Mouse (Mus musculus) midbrain, embryonic 14.5 days (tissue): Measurements from ENCODE around the gene Aff3. TPM values are rescaled to one million over a fixed set of nuclear protein-coding genes. Genes with fewer than 3 reads are reported as not detected.

Experiments used
- ATAC-seq: fragments of 200-750 bp; cut with Nextera tagmentation; 2 replicates; pipeline ENCODE4 v1.8.0; 2017; ENCODE audit warnings: moderate number of reproducible peaks, moderate library complexity; ENCODE audit not compliant: low FRiP score, low TSS enrichment
- DNase-seq: peaks from one replicate; pipeline ENCODE4 v3.0.0-alpha.2; 2015
- H3K27ac ChIP-seq: fragments of 300-500 bp; sonication (generic); replicated peaks from 2 replicates; pipeline ENCODE4 v1.5.1; 2014; ENCODE audit warnings: mild to moderate bottlenecking, low read depth, low read length, moderate library complexity
- H3K27me3 ChIP-seq: fragments of 300-500 bp; sonication (generic); 2 replicates; pipeline ENCODE4 v1.6.1; 2014; ENCODE audit warnings: low read length, control low read depth, mixed read lengths; ENCODE audit not compliant: control insufficient read depth, insufficient read depth
- H3K36me3 ChIP-seq: fragments of 300-500 bp; sonication (generic); 2 replicates; pipeline ENCODE4 v1.6.1; 2014; ENCODE audit warnings: low read length, control low read depth; ENCODE audit not compliant: control insufficient read depth, insufficient read depth
- H3K4me1 ChIP-seq: fragments of 300-500 bp; sonication (generic); 2 replicates; pipeline ENCODE4 v1.6.1; 2014; ENCODE audit warnings: mild to moderate bottlenecking, antibody characterized with exemption, low read length, control low read depth; ENCODE audit not compliant: control insufficient read depth, insufficient read depth
- H3K4me2 ChIP-seq: fragments of 300-500 bp; sonication (generic); 2 replicates; pipeline ENCODE4 v1.6.1; 2014; ENCODE audit warnings: mild to moderate bottlenecking, low read length, moderate library complexity
- H3K4me3 ChIP-seq: fragments of 300-500 bp; sonication (generic); replicated peaks from 2 replicates; pipeline ENCODE4 v1.5.1; 2014; ENCODE audit warnings: low read depth, low read length
- H3K9ac ChIP-seq: fragments of 300-500 bp; sonication (generic); replicated peaks from 2 replicates; pipeline ENCODE4 v1.6.1; 2014; ENCODE audit warnings: mild to moderate bottlenecking, low read length, moderate library complexity
- H3K9me3 ChIP-seq: fragments of 300-500 bp; sonication (generic); 2 replicates; pipeline ENCODE4 v1.6.1; 2016; ENCODE audit warnings: low read length, control low read depth, mixed read lengths; ENCODE audit not compliant: control insufficient read depth
- WGBS: fragments of 180-500 bp; shearing (Covaris S2); extraction: QIAGEN DNeasy Blood & Tissue Kit; methylation state at CpG from one replicate; pipeline ENCODE4 v1.1.7; 2014; 5-methylcytosine and 5-hydroxymethylcytosine counted together
- polyA plus RNA-seq: library from polyadenylated mRNA; unstranded; fragments of >200 nt; fragmentation: Nextera tagmentation; extraction: Ambion mirVana; gene quantifications from 2 replicates; pipeline ENCODE4 v1.2.1, GENCODE M21; 2014

The Aff3 gene
- polyA plus RNA-seq, 1 experiment from 2014 or later: 20.3 TPM

DNA sequence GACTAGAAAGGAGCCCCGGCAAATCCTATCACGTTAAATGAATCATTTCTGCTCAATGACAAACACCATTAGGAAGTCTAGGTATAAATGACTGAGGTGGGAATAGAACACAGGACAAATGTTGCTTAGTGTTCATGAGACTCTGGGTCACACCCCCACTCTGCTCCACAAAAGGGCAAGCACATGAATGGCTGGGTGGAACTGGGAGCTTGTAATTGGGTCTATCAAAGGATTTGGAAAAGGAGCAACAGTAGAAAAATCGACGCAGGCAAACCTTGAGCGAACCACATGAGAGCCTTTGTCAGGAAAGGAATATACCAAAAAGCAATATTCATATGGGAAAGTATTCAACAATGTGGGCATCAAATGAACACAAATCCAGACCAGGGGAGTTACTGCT, 21.0 kb upstream of the Aff3 start:
- DNase-seq: no peak
- no peak overlapping the region for H3K4me3 ChIP-seq
- H3K4me2 ChIP-seq: no peak overlapping the region
- H3K4me1 ChIP-seq: no peaks in the 10 kb centered on the region
- no peak overlapping the region for H3K27ac ChIP-seq
- H3K9me3 ChIP-seq: no peaks in the 10 kb centered on the region
- no peaks in the 10 kb centered on the region for H3K36me3 ChIP-seq
- WGBS: 94% methylated on average over 5 of the region's 5 CpGs
- H3K9ac ChIP-seq: no peak overlapping the region
- no peak for ATAC-seq
- H3K27me3 ChIP-seq: no peaks in the 10 kb centered on the region

DNA sequence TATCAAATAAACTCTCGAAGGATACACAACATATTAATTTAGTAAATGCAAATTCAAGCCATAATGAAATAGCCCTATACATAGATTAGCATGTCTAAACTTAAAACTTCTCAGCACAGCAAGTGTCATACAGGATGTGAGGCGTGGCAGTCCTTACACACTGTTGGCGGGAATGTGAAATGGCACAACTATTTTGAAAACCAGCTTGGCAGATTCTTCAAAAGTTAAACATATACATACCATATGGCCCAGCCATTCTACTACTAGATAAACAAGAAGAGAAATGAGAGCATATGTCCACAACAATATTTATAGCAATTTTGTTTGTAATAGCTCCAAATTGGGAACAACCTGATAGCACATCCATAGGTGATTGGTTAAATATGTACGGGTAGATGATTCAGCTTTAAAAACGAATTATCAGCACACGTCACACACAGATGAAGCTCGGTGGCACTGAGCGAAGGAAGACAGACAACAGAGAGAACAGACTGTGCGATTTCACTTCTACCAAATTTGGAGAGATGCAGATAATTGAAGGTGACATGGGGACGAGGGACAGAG, 18.5 kb upstream of the Aff3 start:
- 86% methylated on average over 10 of the region's 10 CpGs for WGBS
- ATAC-seq (no peak), DNase-seq (no peak)
- Histone ChIP-seq H3K9me3 (no peaks in the 10 kb centered on the region), H3K27me3 (no peaks in the 10 kb centered on the region), H3K4me3 (no peak overlapping the region), H3K36me3 (no peaks in the 10 kb centered on the region), H3K27ac (no peak overlapping the region), H3K9ac (no peak overlapping the region), H3K4me1 (no peaks in the 10 kb centered on the region), H3K4me2 (no peak overlapping the region)

GRCm38 (mm10) chr1:38679890-38680289, 15.1 kb upstream of the Aff3 start:
- Histone ChIP-seq H3K4me2 (no peak overlapping the region), H3K36me3 (no peaks in the 10 kb centered on the region), H3K9me3 (no peaks in the 10 kb centered on the region), H3K4me1 (no peaks in the 10 kb centered on the region), H3K4me3 (no peak overlapping the region), H3K27me3 (no peaks in the 10 kb centered on the region), H3K27ac (no peak overlapping the region), H3K9ac (no peak overlapping the region)
- DNase-seq (no peak), ATAC-seq (no peak)
- WGBS: 92% methylated on average over 8 of the region's 8 CpGs

- no peaks in the 10 kb centered on the region for H3K36me3 ChIP-seq
- DNase-seq: no peak
- H3K4me2 ChIP-seq: no peak overlapping the region
- H3K27ac ChIP-seq: no peak overlapping the region
- no peak overlapping the region for H3K4me3 ChIP-seq
- no peak overlapping the region for H3K9ac ChIP-seq
- H3K27me3 ChIP-seq: no peaks in the 10 kb centered on the region
- no peak for ATAC-seq
- no peaks in the 10 kb centered on the region for H3K4me1 ChIP-seq
- 89% methylated on average over 3 of the region's 3 CpGs for WGBS
- no peaks in the 10 kb centered on the region for H3K9me3 ChIP-seq
Measured at GRCm38 (mm10) chr1:38671756-38672155, 7.0 kb upstream of the Aff3 start.

DNA sequence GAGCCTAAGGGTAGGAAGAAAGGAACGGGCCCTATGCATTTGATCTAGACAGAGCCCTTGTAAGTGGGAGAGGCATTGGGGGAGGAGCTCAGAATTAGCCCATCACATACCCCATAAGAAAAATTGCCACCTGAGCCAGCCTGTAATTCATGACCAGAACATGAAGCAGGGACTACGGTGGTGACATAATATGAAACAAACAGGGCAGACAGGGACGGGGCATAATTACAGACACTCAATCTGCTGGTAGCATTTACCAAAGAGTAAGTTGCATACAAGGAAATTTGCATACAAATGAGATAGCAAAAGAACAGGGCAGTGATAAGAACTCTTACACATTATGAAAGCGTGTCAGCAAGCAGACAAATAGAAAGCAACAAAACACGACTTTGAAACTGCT, 6.3 kb upstream of the Aff3 start:
- Histone ChIP-seq H3K4me2 (no peak overlapping the region), H3K4me3 (no peak overlapping the region), H3K4me1 (no peaks in the 10 kb centered on the region), H3K36me3 (no peaks in the 10 kb centered on the region), H3K27ac (no peak overlapping the region), H3K27me3 (no peaks in the 10 kb centered on the region), H3K9ac (no peak overlapping the region), H3K9me3 (no peaks in the 10 kb centered on the region)
- no peak for DNase-seq
- no peak for ATAC-seq
- 62% methylated on average over 5 of the region's 5 CpGs for WGBS

DNA sequence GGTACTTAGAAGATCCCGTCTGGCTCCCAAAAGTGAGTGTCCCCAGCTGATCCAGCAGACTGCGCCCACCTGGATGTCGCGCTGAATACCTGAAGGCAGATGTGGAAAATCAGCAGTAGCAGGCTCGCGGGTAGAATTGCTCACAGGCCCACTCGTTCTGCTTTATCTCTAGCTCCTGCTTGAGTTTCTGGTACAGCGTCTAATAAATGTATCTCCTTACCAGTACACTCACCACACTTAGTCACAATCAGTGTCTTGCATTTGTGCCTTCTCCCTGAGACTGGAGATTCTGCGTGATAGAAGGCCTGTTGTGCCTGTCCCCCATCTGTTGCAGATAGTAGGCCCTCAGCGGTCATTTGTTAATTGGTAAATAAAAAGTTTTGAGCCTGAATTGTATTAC, 3.6 kb upstream of the Aff3 start:
- ATAC-seq (no peak), DNase-seq (no peak)
- H3K27ac ChIP-seq: no peak overlapping the region
- no peaks in the 10 kb centered on the region for H3K4me1 ChIP-seq
- H3K36me3 ChIP-seq: no peaks in the 10 kb centered on the region
- no peak overlapping the region for H3K9ac ChIP-seq
- no peak overlapping the region for H3K4me2 ChIP-seq
- no peaks in the 10 kb centered on the region for H3K27me3 ChIP-seq
- H3K9me3 ChIP-seq: no peaks in the 10 kb centered on the region
- no peak overlapping the region for H3K4me3 ChIP-seq
- 91% methylated on average over 10 of the region's 10 CpGs for WGBS

DNA sequence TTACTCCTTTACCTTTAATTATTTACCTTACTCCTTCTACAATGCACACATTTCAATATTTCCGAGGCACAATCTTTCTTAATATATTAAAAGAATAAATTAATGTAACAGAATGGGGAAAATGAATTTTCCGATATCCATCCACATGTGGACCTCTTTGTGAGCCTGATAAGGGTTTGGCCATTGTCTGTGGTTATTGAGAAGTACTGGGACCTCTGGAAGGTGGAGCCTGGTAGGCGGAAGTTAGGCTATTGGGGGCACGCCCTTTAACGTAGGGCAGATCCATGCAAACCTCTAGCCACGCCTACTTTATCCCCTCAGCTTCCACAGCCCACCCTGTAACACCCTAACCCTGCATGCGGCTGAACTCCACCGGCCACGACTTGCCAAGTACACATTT, 3.1 kb upstream of the Aff3 start:
- WGBS: 84% methylated on average over 9 of the region's 9 CpGs
- ATAC-seq (no peak), DNase-seq (no peak)
- no peaks in the 10 kb centered on the region for H3K9me3 ChIP-seq
- no peaks in the 10 kb centered on the region for H3K4me1 ChIP-seq
- H3K27ac ChIP-seq: no peak overlapping the region
- no peak overlapping the region for H3K4me3 ChIP-seq
- H3K4me2 ChIP-seq: no peak overlapping the region
- H3K9ac ChIP-seq: no peak overlapping the region
- H3K36me3 ChIP-seq: no peaks in the 10 kb centered on the region
- no peaks in the 10 kb centered on the region for H3K27me3 ChIP-seq

GRCm38 (mm10) chr1:38666766-38667118, 2.0 kb upstream of the Aff3 start:
- Histone ChIP-seq H3K4me2 (no peak overlapping the region), H3K36me3 (no peaks in the 10 kb centered on the region), H3K4me3 (no peak overlapping the region), H3K27me3 (no peaks in the 10 kb centered on the region), H3K9ac (no peak overlapping the region), H3K4me1 (no peaks in the 10 kb centered on the region), H3K9me3 (no peaks in the 10 kb centered on the region), H3K27ac (no peak overlapping the region)
- 88% methylated on average over 10 of the region's 10 CpGs for WGBS
- ATAC-seq: no peak
- DNase-seq: no peak

DNA sequence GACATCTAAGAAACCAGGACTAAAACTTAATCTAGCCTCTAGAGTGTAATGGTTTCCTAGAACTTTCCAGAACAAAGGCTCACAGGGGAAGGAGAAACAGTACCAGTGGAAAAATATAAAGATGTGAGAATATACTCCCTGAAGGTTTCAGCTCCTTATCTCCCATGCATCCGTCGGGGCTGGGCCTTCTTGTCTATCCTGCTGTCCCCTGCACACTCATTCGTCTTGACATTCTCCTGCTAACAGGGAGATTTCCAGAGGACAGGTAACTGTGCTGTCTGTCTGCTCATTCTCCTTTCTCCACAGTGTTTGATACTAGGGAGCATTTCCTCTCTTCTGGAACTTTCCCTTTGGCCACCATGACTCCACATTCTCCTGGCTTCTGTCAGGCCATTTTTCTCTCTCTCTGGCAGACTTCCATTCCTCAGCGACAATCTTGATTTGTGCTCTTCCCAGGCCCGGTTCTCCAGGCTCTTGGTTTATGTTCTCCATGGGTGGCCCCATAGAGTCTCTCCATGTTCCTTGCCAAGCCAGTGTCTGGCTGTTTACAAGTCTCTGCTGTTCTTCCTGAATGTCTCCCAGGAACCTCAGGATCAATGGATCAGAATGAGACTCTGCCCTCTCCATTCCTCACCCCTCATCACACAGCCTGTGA, 1.5 kb upstream of the Aff3 start:
- H3K4me2 ChIP-seq: no peak overlapping the region
- ATAC-seq: no peak
- H3K4me1 ChIP-seq: no peaks in the 10 kb centered on the region
- DNase-seq: no peak
- H3K36me3 ChIP-seq: no peaks in the 10 kb centered on the region
- 89% methylated on average over 5 of the region's 5 CpGs for WGBS
- H3K9me3 ChIP-seq: no peaks in the 10 kb centered on the region
- H3K9ac ChIP-seq: no peak overlapping the region
- no peaks in the 10 kb centered on the region for H3K27me3 ChIP-seq
- H3K27ac ChIP-seq: no peak overlapping the region
- H3K4me3 ChIP-seq: no peak overlapping the region
